Mouse (Mus musculus) CD4-positive, CD25-positive, alpha-beta regulatory T cell, adult 4 months (primary cell): ENCODE measurements around the gene Eps8l1. TPM values are rescaled to one million over a fixed set of nuclear protein-coding genes. Genes with fewer than 3 reads are reported as not detected.
"Not testable (repeated sequence)": the region's sequence is repeated elsewhere in the genome, so short reads cannot be mapped to it uniquely, and the experiment has no call there.

ENCODE experiments used
- ATAC-seq: one replicate; pipeline ENCODE4 v1.8.0; 2017
- polyA plus RNA-seq, 2 experiments: library from polyadenylated mRNA; unstranded; fragments of 100-300 nt; shearing (Covaris generic); gene quantifications; one replicate each; pipeline ENCODE4 v1.2.1; 2017

The Eps8l1 gene
- 10 to 100 TPM in 1 of 2 experiments, 1 to 10 TPM in 1; 6.5 to 14.5 TPM for polyA plus RNA-seq

GRCm38 (mm10) chr7:4460576-4461434 is at the start of gene Eps8l1:
Eps8l1 (plus strand) TSS chr7:4460674.
- no peak for ATAC-seq

DNA sequence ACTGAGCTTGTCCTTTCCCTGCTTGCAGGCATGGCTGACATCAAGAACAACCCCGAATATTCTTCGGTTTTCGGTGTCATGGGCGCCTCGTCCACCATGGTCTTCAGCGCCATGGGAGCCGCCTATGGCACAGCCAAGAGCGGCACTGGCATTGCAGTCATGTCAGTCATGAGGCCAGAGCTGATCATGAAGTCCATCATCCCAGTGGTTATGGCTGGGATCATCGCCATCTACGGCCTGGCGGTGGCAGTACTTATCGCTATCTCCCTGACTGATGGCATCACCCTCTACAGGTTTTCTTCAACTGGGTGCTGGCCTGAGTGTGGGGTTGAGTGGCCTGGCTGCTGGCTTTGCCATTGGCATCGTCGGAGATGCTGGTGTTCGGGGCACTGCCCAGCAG is 48.1 kb upstream of the Eps8l1 start:
- ATAC-seq = not testable (repeated sequence)

DNA sequence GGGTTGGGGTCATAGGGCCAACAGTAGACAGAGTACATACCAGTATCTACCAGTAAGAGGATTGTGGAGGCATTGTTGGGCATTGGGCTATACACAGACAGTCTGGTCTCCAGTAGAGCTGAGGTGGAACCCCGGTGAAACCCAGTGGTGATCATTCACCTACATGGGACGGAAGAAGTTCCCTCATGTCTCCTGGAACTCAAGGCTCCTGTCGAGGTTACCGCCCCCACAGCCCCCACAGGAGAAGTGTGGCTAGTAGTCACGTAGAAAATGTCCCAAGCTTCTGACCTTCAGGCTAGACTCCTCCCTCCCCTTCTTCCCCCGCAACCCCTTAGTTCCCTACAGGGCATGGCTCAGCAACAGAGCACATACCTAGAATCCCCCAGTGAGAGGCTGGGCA is 40.8 kb upstream of the Eps8l1 start:
- no peak for ATAC-seq

DNA sequence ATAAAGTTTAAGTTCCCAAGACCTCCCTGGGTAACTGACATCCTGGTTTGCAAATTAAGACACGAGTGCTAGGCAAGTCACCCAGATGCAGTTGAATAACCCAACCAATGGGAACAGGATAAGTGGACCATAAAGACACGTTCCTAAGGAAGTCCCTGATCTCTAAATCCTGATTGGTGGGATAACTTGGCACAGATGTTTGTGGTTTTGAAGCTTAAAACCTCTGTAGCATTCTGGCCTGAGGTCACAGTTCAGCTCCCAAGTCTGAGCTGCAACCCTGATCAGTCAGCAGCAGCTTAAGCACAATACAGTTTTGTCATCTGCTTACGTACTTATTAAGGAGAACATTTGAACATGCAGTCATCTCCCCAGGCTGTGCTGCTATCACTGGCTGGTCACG is 40.2 kb upstream of the Eps8l1 start:
- ATAC-seq = no peak

DNA sequence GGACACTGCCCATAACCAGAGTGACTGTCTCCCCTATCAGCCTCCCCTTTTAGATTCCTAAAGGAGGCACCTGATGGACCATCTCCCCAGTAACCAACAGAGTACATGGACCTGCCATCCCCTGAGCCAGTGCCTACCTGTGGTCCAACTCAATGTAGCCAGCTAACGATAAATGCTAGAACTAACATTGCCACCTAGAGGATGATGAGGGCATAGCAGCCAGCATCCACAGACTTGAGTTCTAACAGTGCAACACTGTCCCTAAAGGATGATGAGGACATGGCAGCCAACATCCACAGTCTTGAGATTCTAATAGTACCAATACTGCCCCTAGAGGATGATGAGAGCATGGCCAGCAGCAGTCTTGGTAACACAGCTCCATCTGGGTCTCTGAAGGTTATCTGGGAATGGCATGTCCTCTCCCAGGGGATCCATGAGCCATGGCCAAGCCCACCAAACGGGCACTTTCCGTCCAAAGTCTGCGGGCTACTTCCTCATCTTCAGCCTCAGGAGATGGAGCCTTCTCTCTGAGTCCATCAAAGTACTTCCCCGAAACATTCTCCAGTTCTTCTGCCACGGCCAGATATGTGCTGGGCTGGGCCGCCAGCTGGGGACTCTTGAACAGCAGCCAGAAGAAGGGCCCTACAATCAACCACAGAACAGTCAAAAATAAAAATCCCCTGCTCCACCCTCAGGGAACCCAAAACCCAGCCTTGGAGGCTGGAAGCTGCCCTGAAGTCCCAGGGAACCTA is 33.1 kb upstream of the Eps8l1 start:
- peak; percentile 100 for ATAC-seq

- ATAC-seq = no peak
Measured at GRCm38 (mm10) chr7:4430246-4430844, 30.1 kb upstream of the Eps8l1 start.

GRCm38 (mm10) chr7:4431548-4431947 is 28.9 kb upstream of the Eps8l1 start:
- peak; percentile 38 for ATAC-seq

DNA sequence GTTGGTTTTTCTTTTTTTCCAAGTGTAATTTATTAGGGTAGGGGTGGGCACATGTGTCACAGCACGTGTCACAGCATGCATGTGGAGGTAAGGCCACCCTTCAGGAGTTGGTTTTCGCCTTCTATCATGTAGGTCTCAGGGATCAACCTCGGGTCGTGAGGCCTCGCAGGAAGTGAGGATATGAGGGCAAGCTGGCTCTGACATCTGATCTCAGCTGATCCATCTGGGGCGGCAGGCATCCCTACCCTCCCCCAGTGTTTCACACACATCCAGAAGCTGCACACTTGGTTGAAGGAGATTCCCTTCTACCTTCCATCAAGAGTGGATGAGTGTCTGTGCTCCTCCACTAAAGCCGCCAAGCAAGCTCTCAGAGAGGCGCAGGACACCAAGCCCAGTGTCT is 28.4 kb upstream of the Eps8l1 start:
- no peak for ATAC-seq

DNA sequence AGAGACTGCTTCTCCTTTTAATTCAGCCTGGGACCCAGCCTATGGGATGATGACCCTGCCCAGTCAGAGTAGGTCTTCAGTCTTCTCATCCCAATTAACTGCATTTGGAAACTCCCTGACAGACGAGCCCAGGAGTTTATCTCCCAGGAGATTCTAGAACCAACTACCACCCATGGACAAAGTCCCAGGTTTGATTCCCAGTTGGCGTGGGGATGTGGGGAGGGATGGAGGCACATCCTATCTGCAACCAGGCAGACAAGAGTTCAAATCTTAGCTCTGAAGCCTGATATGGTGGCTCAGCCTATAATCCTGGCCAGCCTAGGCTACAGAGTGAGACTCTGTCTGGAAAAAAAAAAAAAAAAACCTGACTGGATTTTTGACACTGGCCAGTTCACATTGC is 22.8 kb upstream of the Eps8l1 start:
- no peak for ATAC-seq

DNA sequence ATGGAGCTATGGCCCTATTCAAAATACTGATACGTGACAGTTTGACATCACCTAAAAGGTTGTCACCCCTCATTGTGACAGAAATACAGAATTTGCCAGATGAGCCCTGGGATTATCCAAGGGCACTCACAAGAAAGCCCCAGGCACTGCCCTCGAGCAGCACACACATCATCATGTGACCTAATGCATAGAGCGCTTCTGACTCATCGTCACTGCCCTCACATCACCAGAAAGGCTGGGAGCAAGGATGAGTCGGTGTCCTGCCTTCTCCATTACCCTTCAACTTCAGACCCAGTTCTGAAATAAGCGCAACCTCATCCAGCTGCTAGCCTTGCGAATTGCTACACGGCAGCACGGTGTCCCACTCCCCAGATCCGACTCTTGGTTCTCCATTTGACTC is 19.9 kb upstream of the Eps8l1 start:
- ATAC-seq = no peak

DNA sequence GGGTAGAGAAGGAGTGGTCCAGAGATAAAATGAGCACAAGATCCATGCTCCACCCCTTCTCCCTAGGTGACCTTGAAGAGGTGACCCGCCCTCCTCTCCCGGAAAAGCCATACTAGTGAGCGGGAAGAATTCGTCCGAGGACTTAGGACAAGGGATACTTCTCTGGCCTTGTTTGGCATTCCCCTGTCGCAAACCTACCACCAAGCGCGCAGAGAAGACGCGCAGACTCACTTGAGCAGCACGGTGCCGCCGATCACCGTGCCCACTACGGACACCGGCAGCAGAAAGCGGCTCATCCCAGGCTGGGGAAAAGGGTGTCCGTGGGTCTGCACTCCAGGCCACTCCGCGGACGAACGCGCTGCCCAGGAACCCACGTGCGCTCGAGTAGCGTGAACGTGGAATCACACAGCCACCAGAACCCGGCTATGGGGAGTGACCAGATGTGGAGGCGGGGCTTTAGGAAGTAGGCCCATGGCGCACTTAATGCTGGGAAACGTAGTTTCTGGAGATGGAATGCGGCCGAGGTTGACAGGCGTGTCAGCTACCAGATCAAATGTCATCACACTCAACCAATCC is 15.2 kb upstream of the Eps8l1 start, which contains the start of gene Rdh13:
Gene Rdh13, minus strand, starts transcription at position 434 of the 576 bp plus-strand sequence.
- ATAC-seq = peak; percentile 100

- no peak for ATAC-seq
Measured at GRCm38 (mm10) chr7:4447138-4447537, 13.3 kb upstream of the Eps8l1 start.

GRCm38 (mm10) chr7:4448439-4448838 is 12.0 kb upstream of the Eps8l1 start:
- no peak for ATAC-seq

DNA sequence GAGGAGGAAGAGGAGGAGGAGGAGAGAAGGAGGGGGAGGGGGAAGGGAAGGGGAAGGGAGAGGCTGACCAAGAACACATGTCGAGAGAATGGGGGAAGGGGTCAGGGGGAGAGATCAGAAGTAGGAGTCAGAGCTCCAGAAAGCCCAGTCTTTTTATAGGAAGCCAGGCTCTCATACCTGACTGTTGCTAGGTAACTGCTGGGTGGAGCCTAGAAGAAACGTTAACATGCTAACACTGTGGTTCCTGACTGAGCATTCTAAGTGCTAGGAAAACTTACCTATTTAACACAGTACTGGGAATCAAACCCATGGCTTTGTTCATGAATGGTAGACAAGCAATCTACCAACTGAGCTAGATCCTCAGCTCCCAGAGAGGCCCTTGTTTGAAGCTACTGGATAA is 11.3 kb upstream of the Eps8l1 start:
- ATAC-seq = no peak

GRCm38 (mm10) chr7:4452644-4453043 is 7.8 kb upstream of the Eps8l1 start:
- no peak for ATAC-seq

GRCm38 (mm10) chr7:4464194-4464824 is 3.8 kb downstream of the Eps8l1 start:
- ATAC-seq = peak; percentile 79

GRCm38 (mm10) chr7:4467801-4468200 is 7.3 kb downstream of the Eps8l1 start:
- no peak for ATAC-seq

- peak; percentile 69 for ATAC-seq
Measured at GRCm38 (mm10) chr7:4470275-4471178, 10.1 kb downstream of the Eps8l1 start.

DNA sequence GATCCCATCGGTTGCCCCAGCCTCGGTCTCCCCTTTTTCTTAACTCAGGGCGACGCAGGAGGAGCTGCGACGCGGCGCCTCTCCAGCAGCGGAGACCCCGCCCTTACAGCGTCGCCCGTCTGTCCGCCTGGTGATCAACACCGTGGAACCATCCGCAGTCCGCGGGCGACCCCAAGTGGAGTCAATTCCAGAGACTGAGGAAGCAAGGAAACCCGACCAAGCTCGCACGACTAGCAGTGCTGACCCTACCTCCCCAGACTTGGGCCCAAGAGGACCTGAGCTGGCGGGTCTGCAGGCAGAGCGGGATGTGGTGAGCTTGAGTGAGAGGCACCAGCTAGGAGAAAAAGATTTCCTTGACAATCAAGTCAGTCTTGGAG is 10.7 kb downstream of the Eps8l1 start:
- ATAC-seq = no peak

GRCm38 (mm10) chr7:4473940-4474339 is 13.5 kb downstream of the Eps8l1 start:
- ATAC-seq = no peak

DNA sequence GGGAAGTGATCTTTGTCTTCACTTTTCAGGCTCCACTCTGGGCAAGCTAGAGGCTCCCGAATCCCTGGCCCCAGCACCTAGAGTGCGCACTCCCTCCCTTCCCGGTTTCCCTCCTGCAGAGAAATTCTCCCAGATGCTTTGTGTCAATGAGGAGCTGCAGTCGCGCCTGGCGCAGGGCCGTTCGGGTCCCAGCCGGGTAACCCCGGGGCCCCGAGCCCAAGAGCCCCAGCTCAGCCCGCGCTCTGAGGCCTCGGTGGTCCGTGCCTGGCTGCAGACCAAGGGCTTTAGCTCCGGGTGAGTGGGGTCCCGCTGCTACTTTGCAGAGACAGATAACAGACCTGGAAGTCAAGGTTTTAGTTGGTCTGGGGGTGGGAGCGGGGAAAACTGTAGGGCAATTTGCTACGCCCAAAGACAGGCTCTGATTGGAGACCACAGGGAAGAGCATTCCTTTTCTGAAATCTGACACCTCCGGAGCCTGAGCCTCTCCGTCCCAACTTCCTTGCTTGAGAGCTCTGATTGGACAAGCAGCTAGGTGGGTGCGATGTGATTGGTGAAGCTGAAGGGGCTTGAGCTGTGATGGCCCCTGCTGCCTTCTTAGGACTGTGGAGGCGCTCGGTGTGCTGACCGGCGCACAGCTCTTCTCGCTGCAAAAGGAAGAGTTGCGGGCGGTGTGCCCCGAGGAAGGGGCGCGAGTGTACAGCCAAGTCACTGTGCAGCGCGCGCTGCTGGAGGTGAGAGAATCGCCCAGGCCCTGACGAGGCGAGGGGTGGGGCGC is 17.7 kb downstream of the Eps8l1 start:
- no peak for ATAC-seq
